Mouse (Mus musculus): Measurements from ENCODE around the gene Ankrd11. TPM values are rescaled to one million over a fixed set of nuclear protein-coding genes. Genes with fewer than 3 reads are reported as not detected.
A peak's percentile ranks its signal among the peaks of the same experiment; 100 is the strongest.

The Ankrd11 gene
- polyA plus RNA-seq, 1 experiment, result 67.5 TPM

DNA sequence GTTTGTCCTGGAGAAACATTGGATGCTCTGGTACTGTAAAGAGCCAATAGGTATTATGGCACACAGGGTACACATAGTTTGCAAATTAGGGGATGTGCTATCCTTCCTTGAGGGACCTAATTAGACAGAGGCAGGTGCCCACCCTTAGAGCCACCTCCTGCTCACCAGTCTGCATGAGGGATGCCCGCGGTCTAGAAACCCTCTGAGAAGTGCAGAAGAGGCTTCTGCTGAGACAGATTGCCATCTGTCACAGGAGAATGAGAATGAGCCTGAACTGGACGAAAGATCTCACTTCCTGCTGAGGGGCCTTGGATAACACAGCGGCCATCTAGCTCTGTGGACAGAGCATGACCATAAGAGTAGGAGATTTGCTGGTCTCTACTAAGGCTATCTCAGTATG is 129.2 kb downstream of the Ankrd11 start:
- WGBS, result 90% methylated on average over 4 of the region's 4 CpGs
- peaks cover 11% of the 10 kb centered on the region for H3K4me1 ChIP-seq (ENCODE audit: control insufficient read depth, insufficient read depth, low read length)
- no peak for DNase-seq
- TF ChIP-seq CTCF (IDR thresholded peaks at IDR 0.05; ENCODE audit: insufficient read depth, low read length) (no peak), POLR2A (IDR thresholded peaks at IDR 0.05; ENCODE audit: borderline replicate concordance, extremely low read depth, low read depth, low read length) (no peak)
- no peak overlapping the region for H3K4me3 ChIP-seq (replicated peaks; ENCODE audit: extremely low read depth, low read depth, low read length)

DNA sequence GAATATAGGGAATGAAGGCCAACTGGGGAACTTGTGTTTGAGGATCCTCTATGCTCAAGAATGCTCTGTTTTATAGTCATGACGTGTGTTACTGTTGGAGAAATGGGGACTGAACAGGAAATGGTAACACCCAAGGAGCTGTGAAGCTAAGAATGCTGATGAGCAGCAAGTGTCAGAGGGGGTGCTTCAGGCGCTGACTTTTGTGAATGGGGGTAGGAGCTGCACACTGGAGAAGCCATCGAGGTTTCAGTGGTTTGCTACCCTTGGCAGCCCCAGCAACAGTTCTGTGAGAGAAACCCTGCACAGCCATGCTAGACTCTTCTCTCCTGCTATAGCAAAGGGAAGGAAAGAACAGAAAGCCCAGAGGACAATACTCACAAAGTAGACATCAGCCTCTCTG is 129.9 kb downstream of the Ankrd11 start:
- no peak overlapping the region for H3K4me3 ChIP-seq (replicated peaks; ENCODE audit: extremely low read depth, low read depth, low read length)
- peaks cover 5% of the 10 kb centered on the region for H3K4me1 ChIP-seq (ENCODE audit: control insufficient read depth, insufficient read depth, low read length)
- WGBS, result 58% methylated on average over 3 of the region's 3 CpGs
- TF ChIP-seq CTCF (IDR thresholded peaks at IDR 0.05; ENCODE audit: insufficient read depth, low read length), result no peak
- TF ChIP-seq POLR2A (IDR thresholded peaks at IDR 0.05; ENCODE audit: borderline replicate concordance, extremely low read depth, low read depth, low read length), result no peak
- DNase-seq, result no peak

DNA sequence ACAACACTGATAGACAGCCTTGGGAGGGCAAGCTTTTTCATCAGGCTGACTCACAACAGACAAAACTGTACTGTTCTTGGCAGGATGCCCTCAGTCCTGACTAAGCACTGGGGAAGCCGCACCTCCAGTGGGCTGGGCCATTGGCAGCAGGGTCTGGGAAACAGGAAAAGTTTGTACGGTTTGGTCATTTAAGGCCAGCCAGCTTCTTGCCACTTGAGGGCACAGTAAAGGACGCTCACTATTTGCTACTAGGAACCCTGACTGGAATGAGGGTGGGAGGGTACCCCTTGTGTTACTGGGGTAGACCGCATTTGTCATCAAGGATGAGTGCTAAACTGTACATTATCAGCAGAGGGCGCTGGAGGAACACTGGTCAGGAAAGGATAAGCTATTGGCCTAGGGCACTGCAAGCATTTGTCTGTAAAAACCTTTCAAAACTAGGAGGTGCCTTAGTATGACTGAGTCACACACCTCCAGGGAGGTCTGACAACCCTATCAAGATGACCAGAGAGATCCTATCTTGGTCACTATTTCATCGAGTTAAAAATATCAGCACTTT is 135.5 kb downstream of the Ankrd11 start:
- 5% methylated on average over 6 of the region's 6 CpGs for WGBS
- TF ChIP-seq POLR2A (IDR thresholded peaks at IDR 0.05; ENCODE audit: borderline replicate concordance, extremely low read depth, low read depth, low read length) (no peak), CTCF (IDR thresholded peaks at IDR 0.05; ENCODE audit: insufficient read depth, low read length) (peak; percentile 49; the same call in 1 of the 2 replicates)
- H3K4me1 ChIP-seq (ENCODE audit: control insufficient read depth, insufficient read depth, low read length), result peaks cover 9% of the 10 kb centered on the region
- H3K4me3 ChIP-seq (replicated peaks; ENCODE audit: extremely low read depth, low read depth, low read length), result peak overlapping the region; percentile 15
- peak; percentile 93 for DNase-seq

DNA sequence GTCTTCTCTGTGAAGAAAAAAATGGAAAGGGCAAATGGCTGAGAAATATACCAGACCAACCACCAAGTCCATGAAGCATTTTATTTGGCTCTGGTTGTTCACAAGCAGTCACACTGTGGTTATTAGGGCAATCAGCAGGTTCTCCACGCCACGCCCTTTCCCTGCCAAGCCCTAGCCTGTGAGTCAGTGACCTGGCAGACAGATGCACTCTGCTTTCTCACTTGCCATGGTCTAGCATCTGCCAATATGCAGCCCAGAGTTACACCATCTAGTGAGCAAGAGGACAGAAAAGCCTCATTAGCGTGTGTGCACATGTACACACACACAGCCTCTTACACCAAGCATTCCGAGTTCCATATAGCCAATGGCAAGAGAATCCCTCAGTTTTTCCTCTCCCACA is 136.7 kb downstream of the Ankrd11 start:
- WGBS, result 74% methylated on average over 4 of the region's 4 CpGs
- TF ChIP-seq POLR2A (IDR thresholded peaks at IDR 0.05; ENCODE audit: borderline replicate concordance, extremely low read depth, low read depth, low read length), result no peak
- no peak for TF ChIP-seq CTCF (IDR thresholded peaks at IDR 0.05; ENCODE audit: insufficient read depth, low read length)
- DNase-seq, result no peak
- peaks cover 9% of the 10 kb centered on the region for H3K4me1 ChIP-seq (ENCODE audit: control insufficient read depth, insufficient read depth, low read length)
- H3K4me3 ChIP-seq (replicated peaks; ENCODE audit: extremely low read depth, low read depth, low read length), result no peak overlapping the region

DNA sequence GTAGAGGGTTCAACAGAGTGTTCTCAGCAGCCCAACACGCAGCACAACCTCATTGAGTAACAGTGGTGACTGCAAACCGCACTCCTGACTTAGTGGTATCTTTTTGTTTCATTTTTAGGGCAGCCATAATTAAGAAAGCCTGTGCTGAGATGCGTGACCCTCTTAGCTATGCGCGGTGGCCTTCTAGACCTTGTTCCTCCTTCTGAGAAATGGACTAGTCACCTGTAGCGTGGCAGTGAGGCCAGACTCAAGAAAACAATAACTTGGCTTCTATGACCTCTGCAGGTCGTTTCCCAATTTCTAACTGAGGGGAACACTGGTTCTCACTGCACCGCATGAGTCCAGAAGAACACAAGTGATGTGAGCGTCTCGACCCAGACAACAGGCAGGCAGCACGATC is 137.6 kb downstream of the Ankrd11 start:
- no peak for DNase-seq
- Histone ChIP-seq H3K4me3 (replicated peaks; ENCODE audit: extremely low read depth, low read depth, low read length) (no peak overlapping the region), H3K4me1 (ENCODE audit: control insufficient read depth, insufficient read depth, low read length) (peaks cover 9% of the 10 kb centered on the region)
- WGBS, result 90% methylated on average over 11 of the region's 11 CpGs
- TF ChIP-seq CTCF (IDR thresholded peaks at IDR 0.05; ENCODE audit: insufficient read depth, low read length), result no peak
- TF ChIP-seq POLR2A (IDR thresholded peaks at IDR 0.05; ENCODE audit: borderline replicate concordance, extremely low read depth, low read depth, low read length), result no peak

DNA sequence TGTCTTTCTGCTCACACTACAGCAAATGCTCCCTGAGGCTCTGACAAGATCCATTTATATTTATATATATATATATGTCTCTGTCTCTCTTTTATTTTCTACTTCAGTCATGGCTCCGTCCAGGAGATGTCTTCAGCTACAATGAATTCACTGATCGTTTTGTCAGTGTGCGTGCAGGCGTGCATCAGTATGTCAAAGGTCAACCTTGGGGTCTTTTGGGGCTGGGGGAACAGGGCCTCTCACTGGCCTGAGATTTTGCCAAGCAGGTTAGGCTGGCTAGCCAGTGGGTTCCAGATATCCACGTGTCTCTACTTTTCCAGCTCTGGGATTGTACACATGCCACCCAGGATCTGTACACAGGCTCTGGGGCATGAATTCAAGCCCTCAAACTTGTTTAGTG is 139.1 kb downstream of the Ankrd11 start:
- DNase-seq, result no peak
- 87% methylated on average over 5 of the region's 5 CpGs for WGBS
- no peak for TF ChIP-seq CTCF (IDR thresholded peaks at IDR 0.05; ENCODE audit: insufficient read depth, low read length)
- Histone ChIP-seq H3K4me1 (ENCODE audit: control insufficient read depth, insufficient read depth, low read length) (peaks cover 9% of the 10 kb centered on the region), H3K4me3 (replicated peaks; ENCODE audit: extremely low read depth, low read depth, low read length) (no peak overlapping the region)

DNA sequence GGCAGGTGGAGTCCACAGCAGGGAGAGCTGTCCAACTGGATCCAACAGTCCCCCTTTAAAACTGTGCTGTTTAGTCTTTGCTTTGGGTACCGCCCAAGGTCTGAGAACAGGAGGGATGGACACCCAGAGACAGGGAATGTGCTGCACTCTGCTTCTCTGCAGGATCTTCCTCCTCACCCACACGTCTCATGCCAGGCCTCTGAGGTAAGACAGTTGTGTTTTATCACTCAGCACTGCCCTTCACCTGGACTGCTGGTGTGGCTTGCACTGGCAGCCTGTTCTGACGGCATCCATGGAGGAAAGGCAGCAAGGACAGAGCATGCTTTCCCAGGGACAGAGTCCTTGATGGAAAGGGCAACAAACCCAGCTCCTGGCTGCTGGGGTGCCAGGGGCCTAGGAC is 139.5 kb downstream of the Ankrd11 start:
- WGBS, result 70% methylated on average over 3 of the region's 3 CpGs
- TF ChIP-seq CTCF (IDR thresholded peaks at IDR 0.05; ENCODE audit: insufficient read depth, low read length) (no peak), POLR2A (IDR thresholded peaks at IDR 0.05; ENCODE audit: borderline replicate concordance, extremely low read depth, low read depth, low read length) (no peak)
- Histone ChIP-seq H3K4me1 (ENCODE audit: control insufficient read depth, insufficient read depth, low read length) (peaks cover 9% of the 10 kb centered on the region), H3K4me3 (replicated peaks; ENCODE audit: extremely low read depth, low read depth, low read length) (no peak overlapping the region)
- DNase-seq, result no peak

DNA sequence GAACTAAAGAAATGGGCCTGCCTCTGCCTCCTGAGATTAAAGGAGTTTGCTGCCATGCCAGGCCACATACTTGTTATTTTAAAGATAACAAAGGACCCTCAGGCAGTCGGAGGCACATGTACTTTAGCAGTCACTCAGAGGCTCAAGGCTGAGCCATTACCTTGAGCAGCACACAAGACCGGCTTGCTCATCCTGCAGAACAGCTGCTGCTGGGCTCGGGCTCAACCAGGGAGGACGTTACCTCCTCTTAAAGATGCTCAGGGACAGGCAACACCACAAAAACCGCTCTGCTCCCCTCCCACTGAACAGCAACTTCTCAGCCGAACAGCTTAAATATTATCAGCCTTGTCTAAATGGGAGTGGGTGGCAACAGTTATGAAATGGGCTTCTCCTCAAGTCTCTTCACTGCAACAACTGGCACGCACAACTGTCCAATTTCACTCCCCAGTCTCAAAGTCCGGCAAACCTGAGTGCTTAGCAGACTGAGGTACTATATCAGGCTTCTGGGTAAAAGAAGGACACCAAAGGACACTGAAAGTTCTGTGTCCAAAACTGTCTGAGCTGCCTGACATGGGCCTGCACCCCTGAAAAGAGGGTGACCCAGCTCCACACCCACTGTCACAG is 140.1 kb downstream of the Ankrd11 start:
- TF ChIP-seq POLR2A (IDR thresholded peaks at IDR 0.05; ENCODE audit: borderline replicate concordance, extremely low read depth, low read depth, low read length), result no peak
- TF ChIP-seq CTCF (IDR thresholded peaks at IDR 0.05; ENCODE audit: insufficient read depth, low read length), result no peak
- WGBS, result 76% methylated on average over 8 of the region's 8 CpGs
- no peak for DNase-seq
- Histone ChIP-seq H3K4me3 (replicated peaks; ENCODE audit: extremely low read depth, low read depth, low read length) (no peak overlapping the region), H3K4me1 (ENCODE audit: control insufficient read depth, insufficient read depth, low read length) (peaks cover 9% of the 10 kb centered on the region)

DNA sequence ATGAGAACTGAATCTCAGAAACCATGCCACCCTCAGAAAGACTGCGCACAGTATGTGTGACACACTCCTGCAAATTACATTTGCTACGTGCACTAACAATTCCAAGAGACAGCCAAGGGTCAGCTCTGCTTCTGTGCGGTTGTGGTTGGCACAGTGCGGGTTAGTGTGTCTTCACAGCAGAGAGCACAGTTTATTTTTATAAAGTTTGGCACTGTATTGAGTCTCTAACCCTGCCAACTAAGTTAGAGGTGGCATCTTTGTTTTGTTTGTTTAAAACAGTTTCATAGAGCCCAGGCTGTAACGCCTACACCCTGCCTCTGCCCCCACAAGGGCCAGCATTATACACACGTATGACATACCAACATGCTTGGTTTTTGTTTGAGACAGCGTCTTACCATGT is 140.6 kb downstream of the Ankrd11 start:
- no peak for TF ChIP-seq POLR2A (IDR thresholded peaks at IDR 0.05; ENCODE audit: borderline replicate concordance, extremely low read depth, low read depth, low read length)
- TF ChIP-seq CTCF (IDR thresholded peaks at IDR 0.05; ENCODE audit: insufficient read depth, low read length), result no peak
- Histone ChIP-seq H3K4me3 (replicated peaks; ENCODE audit: extremely low read depth, low read depth, low read length) (no peak overlapping the region), H3K4me1 (ENCODE audit: control insufficient read depth, insufficient read depth, low read length) (peaks cover 9% of the 10 kb centered on the region)
- WGBS, result 57% methylated on average over 7 of the region's 7 CpGs
- DNase-seq, result no peak

DNA sequence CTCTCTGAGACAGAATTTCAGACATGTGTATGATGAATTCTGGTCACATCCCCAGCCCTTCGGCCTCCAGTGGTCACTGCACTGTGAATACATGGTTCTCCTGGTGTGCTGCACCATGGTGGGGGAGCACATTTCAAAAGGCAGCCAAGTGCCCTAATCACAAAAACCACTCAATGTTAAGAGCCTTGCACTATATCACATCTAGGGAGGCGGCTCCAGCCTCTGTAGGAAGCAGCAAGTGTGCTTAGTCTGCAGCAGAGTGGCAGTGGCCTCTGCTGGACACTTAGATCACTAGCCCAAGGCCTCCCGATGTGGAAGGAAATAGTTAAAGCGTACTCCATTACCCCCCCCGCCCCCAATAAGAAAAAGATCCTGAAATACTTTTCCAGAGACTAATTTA is 143.0 kb downstream of the Ankrd11 start:
- no peak for TF ChIP-seq CTCF (IDR thresholded peaks at IDR 0.05; ENCODE audit: insufficient read depth, low read length)
- TF ChIP-seq POLR2A (IDR thresholded peaks at IDR 0.05; ENCODE audit: borderline replicate concordance, extremely low read depth, low read depth, low read length), result no peak
- H3K4me1 ChIP-seq (ENCODE audit: control insufficient read depth, insufficient read depth, low read length), result no peaks in the 10 kb centered on the region; the same call in 1 of the 2 replicates
- no peak for DNase-seq
- WGBS, result 65% methylated on average over 5 of the region's 5 CpGs
- no peak overlapping the region for H3K4me3 ChIP-seq (replicated peaks; ENCODE audit: extremely low read depth, low read depth, low read length)
